Mouse (Mus musculus): ENCODE results near the gene Card19. TPM values are rescaled to one million over a fixed set of nuclear protein-coding genes. Genes with fewer than 3 reads are reported as not detected.

Card19 gene
- 43.5 and 45.2 TPM in 2 replicates for polyA plus RNA-seq (2016; fragmentation: Nextera tagmentation; extraction: Ambion mirVana)

DNA sequence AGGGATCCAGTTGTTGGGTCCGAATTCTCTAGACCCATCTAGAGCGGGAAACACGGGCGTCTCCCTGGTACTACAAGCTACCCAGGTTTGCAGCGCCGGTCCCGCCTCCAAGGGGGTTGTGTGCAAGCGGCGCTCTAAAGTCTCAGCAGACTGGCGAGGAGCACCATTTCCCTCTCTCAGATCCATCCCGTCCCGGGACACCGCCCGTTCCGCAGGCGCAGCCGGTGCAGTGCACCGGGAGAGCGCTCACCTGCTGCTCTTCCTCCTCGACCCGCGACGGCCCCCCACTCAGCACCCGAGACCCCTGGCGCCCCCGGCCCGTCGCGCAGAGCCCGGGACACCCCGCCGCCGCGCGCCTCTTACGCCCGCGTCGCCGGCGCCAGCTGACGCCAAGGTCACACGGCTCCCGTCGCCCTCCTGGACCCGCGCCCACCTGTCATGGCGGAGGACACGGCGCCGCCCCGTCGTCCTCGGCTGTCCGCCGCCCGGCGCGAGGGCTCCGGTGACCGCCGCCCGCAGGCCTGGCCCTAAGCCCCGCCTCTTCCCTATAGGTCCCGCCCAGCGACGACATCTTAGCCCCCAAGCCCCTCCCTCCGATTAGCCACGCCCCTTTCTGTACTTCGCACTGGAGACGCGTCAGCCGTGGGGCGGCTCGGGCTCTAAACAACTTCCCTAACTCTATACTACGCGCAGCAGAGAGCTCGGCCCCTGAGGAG, at the start of gene Card19:
Gene Card19 (minus strand): TSS at position 534 of the 716 bp plus-strand sequence.
- Histone ChIP-seq H3K27me3 (no peaks in the 10 kb centered on the region), H3K9me3 (no peaks in the 10 kb centered on the region), H3K27ac (peak within 1 kb of the TSS; percentile 64), H3K4me1 (replicated peaks) (peaks cover 39% of the 10 kb centered on the region), H3K4me3 (replicated peaks) (peak within 1 kb of the TSS; percentile 84), H3K4me2 (peak within 1 kb of the TSS; percentile 76), H3K9ac (replicated peaks) (peak within 1 kb of the TSS; percentile 83), H3K36me3 (no peaks in the 10 kb centered on the region)
- peak; percentile 93 for ATAC-seq (ENCODE audit: insufficient number of reproducible peaks, insufficient read depth, low FRiP score, low TSS enrichment, low read depth)
- WGBS, result under 1% methylated on average over 78 of the region's 78 CpGs

DNA sequence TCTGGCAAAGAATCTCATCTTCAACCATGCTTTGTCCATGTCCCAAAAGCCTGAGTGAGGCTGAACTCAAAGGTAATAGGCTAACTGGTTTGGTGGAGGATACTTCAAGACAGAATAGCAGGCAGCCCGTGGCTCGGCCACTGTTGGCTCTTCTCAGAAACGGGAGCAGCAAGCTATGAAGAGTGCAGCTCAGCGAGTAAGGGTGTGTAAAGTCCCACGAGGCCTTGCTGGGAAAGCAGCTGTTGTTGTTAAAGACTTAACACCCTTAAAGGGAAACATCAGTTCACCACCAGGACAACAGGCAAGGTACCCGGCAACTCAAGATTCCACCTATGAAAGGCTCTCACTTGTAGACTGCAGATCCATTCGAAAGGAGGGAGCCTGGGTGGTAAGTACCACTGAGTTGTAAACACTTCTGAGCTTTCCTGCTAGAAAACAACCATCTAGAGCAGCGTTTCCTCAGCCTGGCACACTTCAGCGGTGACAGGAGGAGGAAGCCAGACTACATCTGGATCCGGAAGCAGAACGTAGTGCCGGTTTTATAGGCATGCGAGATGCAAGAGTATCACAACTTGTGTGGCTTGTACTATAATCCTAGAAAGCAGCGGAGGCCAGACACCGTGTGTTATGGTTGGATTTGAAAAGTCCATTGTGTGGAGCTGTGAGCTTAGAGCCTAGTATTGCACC, 44.3 kb upstream of the Card19 start:
- Histone ChIP-seq H3K27ac (no peak overlapping the region), H3K4me3 (replicated peaks) (no peak overlapping the region), H3K27me3 (no peaks in the 10 kb centered on the region), H3K9ac (replicated peaks) (no peak overlapping the region), H3K36me3 (no peaks in the 10 kb centered on the region), H3K4me1 (replicated peaks) (peaks cover 11% of the 10 kb centered on the region), H3K4me2 (no peak overlapping the region), H3K9me3 (no peaks in the 10 kb centered on the region)
- 49% methylated on average over 15 of the region's 15 CpGs for WGBS
- ATAC-seq (ENCODE audit: insufficient number of reproducible peaks, insufficient read depth, low FRiP score, low TSS enrichment, low read depth), result no peak

DNA sequence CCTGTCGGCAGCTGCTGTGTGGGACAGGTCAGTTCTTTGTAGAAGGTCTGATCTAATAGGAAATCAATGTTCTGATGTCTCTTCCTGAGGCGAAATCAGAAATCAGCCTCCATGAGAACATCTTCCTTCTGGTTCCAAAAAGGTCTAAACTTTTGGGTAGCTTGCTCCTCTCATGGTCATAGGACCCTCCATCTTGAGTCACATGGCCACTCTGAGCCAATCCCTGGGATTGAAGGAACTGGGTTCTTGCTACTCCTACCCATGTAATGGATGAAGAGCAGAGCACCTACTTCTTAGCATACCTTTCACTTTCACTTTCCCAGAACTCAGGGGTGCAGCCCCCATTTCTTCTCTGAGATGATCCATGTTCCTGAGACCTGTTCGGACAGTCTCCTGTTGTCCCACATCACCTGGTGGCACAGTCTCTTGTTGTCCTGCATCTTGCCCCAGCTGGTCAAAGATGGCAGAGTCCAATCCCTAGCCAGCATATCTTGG, 42.0 kb upstream of the Card19 start:
- H3K9ac ChIP-seq (replicated peaks), result no peak overlapping the region
- no peak overlapping the region for H3K4me3 ChIP-seq (replicated peaks)
- no peak overlapping the region for H3K4me2 ChIP-seq
- H3K36me3 ChIP-seq, result no peaks in the 10 kb centered on the region
- no peak for ATAC-seq (ENCODE audit: insufficient number of reproducible peaks, insufficient read depth, low FRiP score, low TSS enrichment, low read depth)
- H3K9me3 ChIP-seq, result no peaks in the 10 kb centered on the region
- H3K27me3 ChIP-seq, result no peaks in the 10 kb centered on the region
- H3K27ac ChIP-seq, result no peak overlapping the region
- peaks cover 11% of the 10 kb centered on the region for H3K4me1 ChIP-seq (replicated peaks)
- 77% methylated on average over 3 of the region's 3 CpGs for WGBS

DNA sequence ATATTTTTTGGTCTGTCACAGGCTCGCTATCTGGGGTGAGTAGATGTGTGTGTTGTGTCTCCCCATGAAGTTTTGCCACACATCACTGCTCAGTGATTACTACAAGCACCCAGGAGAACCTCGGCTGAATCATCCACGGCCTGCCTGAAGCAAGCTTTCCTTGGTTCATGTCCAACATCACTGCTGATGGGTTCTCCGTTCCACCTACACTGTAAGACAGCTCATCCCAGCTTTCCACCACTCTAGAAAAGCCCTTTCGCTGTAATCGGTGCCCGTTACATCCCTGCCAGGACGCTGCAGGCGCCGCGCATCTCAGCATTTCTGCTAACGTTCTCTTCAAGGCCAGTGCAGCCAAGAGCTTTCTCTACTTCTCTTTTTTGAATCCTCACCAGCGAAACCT, 36.9 kb upstream of the Card19 start:
- no peak for ATAC-seq (ENCODE audit: insufficient number of reproducible peaks, insufficient read depth, low FRiP score, low TSS enrichment, low read depth)
- Histone ChIP-seq H3K4me3 (replicated peaks) (no peak overlapping the region), H3K9me3 (no peaks in the 10 kb centered on the region), H3K4me1 (replicated peaks) (peaks cover 13% of the 10 kb centered on the region), H3K4me2 (no peak overlapping the region), H3K9ac (replicated peaks) (no peak overlapping the region), H3K36me3 (no peaks in the 10 kb centered on the region), H3K27ac (no peak overlapping the region), H3K27me3 (peaks cover 25% of the 10 kb centered on the region)
- WGBS, result 88% methylated on average over 13 of the region's 13 CpGs

DNA sequence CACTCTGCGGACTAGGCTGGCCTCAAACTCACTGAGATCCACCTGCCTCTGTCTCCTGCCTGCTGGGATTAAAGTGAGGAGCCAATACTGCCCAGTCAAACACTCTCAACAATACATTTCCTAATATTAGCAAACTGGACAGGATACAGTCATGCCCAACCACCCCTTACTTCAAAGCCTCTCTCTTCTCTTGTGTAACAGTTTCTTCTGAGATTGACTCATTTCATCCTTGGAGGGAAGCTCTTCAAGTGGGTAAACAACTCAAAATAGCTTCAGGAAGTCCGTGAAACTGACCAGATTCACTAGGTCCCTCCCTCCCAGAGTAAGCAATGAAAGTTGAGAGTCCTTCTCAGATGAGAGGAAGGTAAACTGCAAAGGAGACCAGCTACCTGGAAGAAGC, 36.3 kb upstream of the Card19 start:
- Histone ChIP-seq H3K4me1 (replicated peaks) (peaks cover 9% of the 10 kb centered on the region), H3K9ac (replicated peaks) (no peak overlapping the region), H3K27ac (no peak overlapping the region), H3K9me3 (no peaks in the 10 kb centered on the region), H3K4me2 (no peak overlapping the region), H3K4me3 (replicated peaks) (no peak overlapping the region), H3K36me3 (no peaks in the 10 kb centered on the region), H3K27me3 (peaks cover 31% of the 10 kb centered on the region)
- ATAC-seq (ENCODE audit: insufficient number of reproducible peaks, insufficient read depth, low FRiP score, low TSS enrichment, low read depth), result no peak
- 62% methylated on average over 2 of the region's 2 CpGs for WGBS

DNA sequence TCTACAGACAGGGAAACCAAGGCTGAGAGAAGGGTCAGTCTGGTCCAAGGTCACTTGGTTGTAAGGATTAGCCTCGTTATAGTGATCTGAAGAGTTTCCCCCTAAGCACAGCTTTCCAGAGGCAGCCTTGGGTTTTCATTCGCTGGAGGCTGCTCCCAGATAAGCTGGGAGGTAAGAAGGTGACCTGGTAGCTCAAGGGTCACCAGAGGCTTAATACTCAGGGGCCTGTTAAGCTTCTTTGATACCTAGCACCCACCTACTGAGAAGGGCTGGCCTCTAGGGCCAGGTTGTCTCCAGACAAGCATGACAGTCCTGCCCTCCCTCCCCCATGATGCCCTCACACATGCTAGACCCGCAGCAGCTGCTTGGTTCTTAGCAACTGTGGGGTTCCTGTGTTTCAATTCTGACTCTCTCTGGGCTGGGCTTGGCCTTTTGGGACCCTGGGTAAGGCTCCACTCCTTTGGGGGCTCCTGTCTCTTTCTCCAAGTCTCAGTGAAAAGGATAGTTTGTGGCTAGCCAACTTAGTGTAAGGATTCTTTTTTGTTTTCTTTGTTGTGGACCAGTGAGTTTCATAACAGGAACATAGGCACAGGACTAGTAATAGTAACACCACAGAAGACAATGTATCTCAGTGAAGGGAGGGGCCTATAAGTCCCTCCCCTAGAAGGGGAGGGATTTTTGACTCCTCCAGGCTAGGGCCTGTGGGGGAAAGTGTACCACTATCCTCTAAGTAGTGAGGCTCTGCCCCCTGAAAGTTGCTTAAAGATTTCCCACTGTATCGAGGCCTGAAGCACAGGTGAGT, 35.1 kb upstream of the Card19 start:
- no peak for ATAC-seq (ENCODE audit: insufficient number of reproducible peaks, insufficient read depth, low FRiP score, low TSS enrichment, low read depth)
- H3K4me1 ChIP-seq (replicated peaks), result peaks cover 9% of the 10 kb centered on the region; the same call in 1 of the 2 replicates
- no peak overlapping the region for H3K4me3 ChIP-seq (replicated peaks)
- no peak overlapping the region for H3K9ac ChIP-seq (replicated peaks)
- 29% methylated on average over 4 of the region's 4 CpGs for WGBS
- H3K27ac ChIP-seq, result no peak overlapping the region
- no peak overlapping the region for H3K4me2 ChIP-seq
- H3K9me3 ChIP-seq, result no peaks in the 10 kb centered on the region
- H3K27me3 ChIP-seq, result peaks cover 43% of the 10 kb centered on the region
- H3K36me3 ChIP-seq, result no peaks in the 10 kb centered on the region

DNA sequence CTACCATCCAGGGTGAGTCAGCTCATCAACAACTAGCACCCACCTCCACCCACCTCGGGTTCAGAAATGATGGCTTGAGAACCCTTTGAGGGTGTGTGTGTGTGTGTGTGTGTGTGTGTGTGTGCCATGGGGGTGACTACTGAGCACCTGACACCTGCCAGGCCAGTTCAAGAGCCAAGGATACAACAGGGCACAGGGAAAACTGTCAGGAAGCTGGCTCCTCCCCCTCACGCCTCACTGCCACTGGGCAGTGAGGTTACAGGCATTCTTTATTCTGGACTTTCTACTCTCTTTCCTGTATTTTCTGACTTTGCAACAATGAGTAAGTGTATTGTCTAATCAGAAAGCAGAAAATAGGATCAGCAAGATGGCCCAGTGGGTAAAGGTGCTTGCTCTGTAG, 33.8 kb upstream of the Card19 start:
- Histone ChIP-seq H3K4me3 (replicated peaks) (no peak overlapping the region), H3K9ac (replicated peaks) (no peak overlapping the region), H3K4me1 (replicated peaks) (peaks cover 9% of the 10 kb centered on the region; the same call in 1 of the 2 replicates), H3K27me3 (peaks cover 48% of the 10 kb centered on the region), H3K36me3 (no peaks in the 10 kb centered on the region), H3K4me2 (no peak overlapping the region), H3K27ac (no peak overlapping the region), H3K9me3 (no peaks in the 10 kb centered on the region)
- 77% methylated on average over 2 of the region's 2 CpGs for WGBS
- ATAC-seq (ENCODE audit: insufficient number of reproducible peaks, insufficient read depth, low FRiP score, low TSS enrichment, low read depth), result no peak

DNA sequence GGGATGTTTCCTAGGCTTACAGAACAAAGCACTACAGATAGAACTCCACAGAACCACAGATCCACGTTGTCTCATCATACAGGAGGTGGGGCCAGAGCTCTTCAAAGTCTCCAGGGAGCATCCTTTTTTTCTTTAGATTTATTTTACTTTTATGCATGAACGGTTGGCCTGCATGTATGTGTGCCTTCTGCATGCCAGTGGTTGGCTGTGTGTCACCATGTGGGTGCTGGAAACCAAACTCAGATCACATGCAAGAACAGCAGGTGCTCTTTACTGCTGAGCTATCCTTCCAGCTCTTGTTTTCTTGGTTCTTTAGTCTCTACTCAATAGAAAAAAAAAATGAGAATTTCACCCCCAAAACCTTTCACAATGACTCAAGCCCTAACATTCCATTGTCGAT, 33.1 kb upstream of the Card19 start:
- no peaks in the 10 kb centered on the region for H3K9me3 ChIP-seq
- ATAC-seq (ENCODE audit: insufficient number of reproducible peaks, insufficient read depth, low FRiP score, low TSS enrichment, low read depth), result no peak
- H3K27ac ChIP-seq, result no peak overlapping the region
- H3K4me2 ChIP-seq, result no peak overlapping the region
- H3K36me3 ChIP-seq, result no peaks in the 10 kb centered on the region
- no peak overlapping the region for H3K4me3 ChIP-seq (replicated peaks)
- WGBS, result 70% methylated on average over 3 of the region's 3 CpGs
- H3K9ac ChIP-seq (replicated peaks), result no peak overlapping the region
- peaks cover 9% of the 10 kb centered on the region; the same call in 1 of the 2 replicates for H3K4me1 ChIP-seq (replicated peaks)
- peaks cover 53% of the 10 kb centered on the region for H3K27me3 ChIP-seq

DNA sequence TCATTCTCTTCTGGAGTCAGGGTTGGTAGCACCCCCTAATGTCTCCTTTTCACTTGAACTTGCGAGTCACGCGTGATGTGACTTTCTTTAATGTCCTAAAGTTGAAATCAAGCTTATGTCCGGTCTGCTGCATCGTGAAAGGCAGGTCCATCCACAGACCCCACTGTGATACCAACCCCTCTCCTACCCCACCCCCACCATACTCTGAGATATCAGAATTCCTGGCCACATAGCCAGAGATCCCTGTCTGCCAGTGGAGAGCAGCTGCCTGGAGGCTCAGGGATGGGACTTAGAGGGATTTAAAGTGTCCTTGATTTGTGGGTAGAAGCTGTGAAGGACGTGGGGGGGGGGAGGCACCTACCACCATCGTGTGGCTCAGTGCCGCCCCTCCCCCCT, 32.6 kb upstream of the Card19 start, which contains the start of gene Susd3:
Gene Susd3 (minus strand): TSS at position 240 of the 396 bp plus-strand sequence.
- H3K27ac ChIP-seq, result no peak within 1 kb of the TSS
- no peak for ATAC-seq (ENCODE audit: insufficient number of reproducible peaks, insufficient read depth, low FRiP score, low TSS enrichment, low read depth)
- peak within 1 kb of the TSS; percentile 49 for H3K4me3 ChIP-seq (replicated peaks)
- no peaks in the 10 kb centered on the region for H3K9me3 ChIP-seq
- H3K9ac ChIP-seq (replicated peaks), result peak within 1 kb of the TSS; percentile 42; the same call in 1 of the 2 replicates
- H3K36me3 ChIP-seq, result no peaks in the 10 kb centered on the region
- peak within 1 kb of the TSS; percentile 75 for H3K4me2 ChIP-seq
- WGBS, result 17% methylated on average over 6 of the region's 8 CpGs
- H3K4me1 ChIP-seq (replicated peaks), result peaks cover 9% of the 10 kb centered on the region; the same call in 1 of the 2 replicates
- peaks cover 55% of the 10 kb centered on the region for H3K27me3 ChIP-seq

DNA sequence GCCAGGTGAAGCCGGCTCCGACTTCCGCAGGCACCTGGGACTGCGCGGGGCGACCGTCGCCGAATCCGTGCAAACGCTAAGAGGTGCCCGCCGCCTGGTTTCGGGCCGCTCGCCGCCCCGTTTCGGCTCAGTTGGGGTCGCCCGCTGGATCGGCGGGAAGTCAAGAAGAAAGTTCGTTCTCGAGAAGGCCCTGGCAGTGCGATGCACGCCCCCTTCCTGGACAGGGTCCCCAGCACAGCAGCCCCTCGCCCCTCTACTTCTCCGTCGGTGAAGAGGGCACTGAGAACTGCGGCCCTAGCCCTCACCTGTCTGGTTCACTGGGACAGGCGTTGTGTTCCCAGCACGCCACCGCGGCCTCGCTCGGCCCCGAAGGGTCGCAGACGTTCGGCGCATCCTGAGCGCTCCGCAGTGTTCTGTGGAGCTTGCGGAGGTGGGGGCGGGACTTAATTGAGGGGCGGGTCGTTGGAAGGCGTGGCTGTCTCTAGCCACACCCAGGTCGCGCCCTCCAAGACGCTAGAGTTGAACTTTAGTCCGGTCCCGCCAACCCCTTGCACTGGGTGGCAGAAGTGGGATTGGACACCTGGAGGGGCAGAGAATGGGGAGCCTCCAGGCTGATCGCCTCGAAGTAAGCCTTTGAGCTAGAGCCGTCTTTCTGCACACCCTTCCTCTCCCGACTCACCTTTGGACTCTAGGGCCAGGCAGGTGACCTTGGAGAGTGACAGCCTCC, 32.1 kb upstream of the Card19 start:
- Histone ChIP-seq H3K36me3 (no peaks in the 10 kb centered on the region), H3K27me3 (peaks cover 55% of the 10 kb centered on the region), H3K9ac (replicated peaks) (peak overlapping the region; percentile 42; the same call in 1 of the 2 replicates), H3K4me3 (replicated peaks) (peak overlapping the region; percentile 49), H3K4me2 (peak overlapping the region; percentile 75), H3K9me3 (no peaks in the 10 kb centered on the region), H3K4me1 (replicated peaks) (peaks cover 9% of the 10 kb centered on the region; the same call in 1 of the 2 replicates), H3K27ac (no peak overlapping the region)
- WGBS, result 2% methylated on average over 58 of the region's 58 CpGs
- ATAC-seq (ENCODE audit: insufficient number of reproducible peaks, insufficient read depth, low FRiP score, low TSS enrichment, low read depth), result peak; percentile 54; the same call in 1 of the 2 replicates
